Mouse (Mus musculus) common myeloid progenitor, adult 5-6 weeks (primary cell): ENCODE measurements around the gene Cd72. TPM values are rescaled to one million over a fixed set of nuclear protein-coding genes. Genes with fewer than 3 reads are reported as not detected.
A peak's percentile ranks its signal among the peaks of the same experiment; 100 is the strongest.

Source experiments
- ATAC-seq: replicated peaks from 2 replicates; pipeline ENCODE4 v1.8.0; 2016; ENCODE audit warnings: low read depth, mild to moderate bottlenecking, moderate TSS enrichment, inconsistent platforms; ENCODE audit not compliant: poor library complexity, severe bottlenecking
- total RNA-seq: library from RNA; stranded (forward); fragments of 200-1000, 187-1606 nt; gene quantifications from 2 replicates; pipeline ENCODE4 v1.2.3, GENCODE M21; 2017

The Cd72 gene
- total RNA-seq, 1 experiment from 2014 or later: 33.3 TPM

- no peak for ATAC-seq
Observed at GRCm38 (mm10) chr4:43407071-43407920, 47.1 kb downstream of the Cd72 start.

- ATAC-seq: peak; percentile 88
Observed at GRCm38 (mm10) chr4:43406162-43406971, 48.1 kb downstream of the Cd72 start.

GRCm38 (mm10) chr4:43404697-43405096 is 49.7 kb downstream of the Cd72 start:
- ATAC-seq: no peak

GRCm38 (mm10) chr4:43402212-43402611 is 52.2 kb downstream of the Cd72 start:
- ATAC-seq: no peak

- no peak for ATAC-seq
Observed at GRCm38 (mm10) chr4:43401486-43401885, 52.9 kb downstream of the Cd72 start.

- ATAC-seq: no peak
Observed at GRCm38 (mm10) chr4:43400976-43401375, 53.5 kb downstream of the Cd72 start.

- ATAC-seq: no peak
Observed at GRCm38 (mm10) chr4:43399391-43400131, 54.9 kb downstream of the Cd72 start.

- no peak for ATAC-seq
Observed at GRCm38 (mm10) chr4:43398829-43399331, 55.5 kb downstream of the Cd72 start.

- no peak for ATAC-seq
Observed at GRCm38 (mm10) chr4:43398014-43398413, 56.4 kb downstream of the Cd72 start.

Other genes with a start within 250 kb of the Cd72 start
- 0.82 and 1.2 TPM in 2 replicates for gene Atp8b5, start 187.5 kb downstream of the Cd72 start, total RNA-seq
- gene Rusc2, start 72.6 kb downstream of the Cd72 start, total RNA-seq: 0.97 and 1.3 TPM in 2 replicates
- gene Fam166b, start 25.5 kb downstream of the Cd72 start, total RNA-seq: not detected in 2 replicates
- 4.8 and 8.2 TPM in 2 replicates for gene Tesk1, start 12.7 kb downstream of the Cd72 start, total RNA-seq
- gene Sit1, start 29.1 kb upstream of the Cd72 start, total RNA-seq: not detected in 2 replicates
- gene Ccdc107, start 38.3 kb upstream of the Cd72 start, total RNA-seq: 50.5 and 62.2 TPM in 2 replicates
- gene Arhgef39, start 45.1 kb upstream of the Cd72 start, total RNA-seq: 46.1 and 64.5 TPM in 2 replicates
- 7.3 and 8.3 TPM in 2 replicates for gene Car9, start 52.3 kb upstream of the Cd72 start, total RNA-seq
- gene Tpm2, start 69.1 kb upstream of the Cd72 start, total RNA-seq: 8.4 and 10.7 TPM in 2 replicates
- 20.5 and 22.7 TPM in 2 replicates for gene Creb3, start 107.7 kb upstream of the Cd72 start, total RNA-seq
- gene Tln1, start 108.1 kb upstream of the Cd72 start, total RNA-seq: 262 and 295 TPM in 2 replicates
- gene Rgp1, start 124.1 kb upstream of the Cd72 start, total RNA-seq: 14.4 and 35.2 TPM in 2 replicates
- 10.2 and 11.8 TPM in 2 replicates for gene Gba2, start 124.2 kb upstream of the Cd72 start, total RNA-seq
- gene Msmp, start 129.9 kb upstream of the Cd72 start, total RNA-seq: not detected in 2 replicates
- gene Npr2, start 177.3 kb upstream of the Cd72 start, total RNA-seq: 0.39 and 0.96 TPM in 2 replicates
- gene Spag8, start 199.0 kb upstream of the Cd72 start, total RNA-seq: not detected in 2 replicates
- 34.1 and 56.1 TPM in 2 replicates for gene Hint2, start 201.8 kb upstream of the Cd72 start, total RNA-seq
- gene Tmem8b, start 214.3 kb upstream of the Cd72 start, total RNA-seq: 1.4 and 2.5 TPM in 2 replicates
- gene Fam221b, start 214.5 kb upstream of the Cd72 start, total RNA-seq: 0.55 and 0.92 TPM in 2 replicates
- not detected in 2 replicates for gene Olfr70, start 246.2 kb upstream of the Cd72 start, total RNA-seq